Mouse (Mus musculus) midbrain, postnatal 0 days (tissue): ENCODE measurements around the gene Nxph3. TPM values are rescaled to one million over a fixed set of nuclear protein-coding genes. Genes with fewer than 3 reads are reported as not detected.
A peak's percentile ranks its signal among the peaks of the same experiment; 100 is the strongest.

Source experiments
- ATAC-seq: fragments of 200-750 bp; cut with Nextera tagmentation; 2 replicates; pipeline ENCODE4 v1.8.0; 2017; ENCODE audit warnings: moderate number of reproducible peaks, mild to moderate bottlenecking, moderate TSS enrichment, moderate library complexity; ENCODE audit not compliant: low FRiP score
- DNase-seq: peaks from one replicate; pipeline ENCODE4 v3.0.0-alpha.2; 2015; ENCODE audit warnings: low spot score
- H3K27ac ChIP-seq: fragments of 300-500 bp; sonication (generic); 2 replicates; pipeline ENCODE4 v1.5.1; 2014; ENCODE audit warnings: low read depth, mild to moderate bottlenecking, low read length, mixed read lengths
- H3K27me3 ChIP-seq: fragments of 300-500 bp; sonication (generic); 2 replicates; pipeline ENCODE4 v1.6.1; 2014; ENCODE audit warnings: low read length, control low read depth, mixed read lengths; ENCODE audit not compliant: insufficient read depth
- H3K36me3 ChIP-seq: fragments of 300-500 bp; sonication (generic); 2 replicates; pipeline ENCODE4 v1.6.1; 2014; ENCODE audit warnings: low read length, control low read depth, mixed read lengths; ENCODE audit not compliant: insufficient read depth
- H3K4me1 ChIP-seq: fragments of 300-500 bp; sonication (generic); 2 replicates; pipeline ENCODE4 v1.6.1; 2014; ENCODE audit warnings: mild to moderate bottlenecking, control low read depth, antibody characterized with exemption, low read length, mixed read lengths; ENCODE audit not compliant: insufficient read depth
- H3K4me2 ChIP-seq: fragments of 300-500 bp; sonication (generic); 2 replicates; pipeline ENCODE4 v1.6.1; 2014; ENCODE audit warnings: low read depth, mild to moderate bottlenecking, low read length, mixed read lengths; ENCODE audit not compliant: poor library complexity, severe bottlenecking
- H3K4me3 ChIP-seq: fragments of 300-500 bp; sonication (generic); 2 replicates; pipeline ENCODE4 v1.5.1; 2014; ENCODE audit warnings: low read depth, mild to moderate bottlenecking, low read length, moderate library complexity
- H3K9ac ChIP-seq: fragments of 300-500 bp; sonication (generic); replicated peaks from 2 replicates; pipeline ENCODE4 v1.6.1; 2014; ENCODE audit warnings: mild to moderate bottlenecking, low read length, moderate library complexity, mixed read lengths; ENCODE audit not compliant: poor library complexity, severe bottlenecking
- H3K9me3 ChIP-seq: fragments of 300-500 bp; sonication (generic); 2 replicates; pipeline ENCODE4 v1.6.1; 2016; ENCODE audit warnings: low read length, control low read depth
- CTCF ChIP-seq: IDR thresholded peaks from 2 replicates; pipeline ENCODE4 v1.5.1; 2016; ENCODE audit warnings: antibody characterized with exemption, mild to moderate bottlenecking
- WGBS: fragments of 180-500 bp; shearing (Covaris S2); extraction: QIAGEN DNeasy Blood & Tissue Kit; methylation state at CpG from one replicate; pipeline ENCODE4 v1.1.7; 2014; 5-methylcytosine and 5-hydroxymethylcytosine counted together
- polyA plus RNA-seq: library from polyadenylated mRNA; unstranded; fragments of >200 nt; fragmentation: Nextera tagmentation; extraction: Ambion mirVana; gene quantifications from 2 replicates; pipeline ENCODE4 v1.2.1, GENCODE M21; 2015
- total RNA-seq: library from RNA; depleted of rRNA; stranded (reverse); fragments of >200 nt; gene quantifications from 2 replicates; pipeline ENCODE4 v1.2.3, GENCODE M21; 2014

The Nxph3 gene
- total and polyA plus RNA-seq, 2 experiments from 2014 or later = 5.1 to 22.3 TPM

DNA sequence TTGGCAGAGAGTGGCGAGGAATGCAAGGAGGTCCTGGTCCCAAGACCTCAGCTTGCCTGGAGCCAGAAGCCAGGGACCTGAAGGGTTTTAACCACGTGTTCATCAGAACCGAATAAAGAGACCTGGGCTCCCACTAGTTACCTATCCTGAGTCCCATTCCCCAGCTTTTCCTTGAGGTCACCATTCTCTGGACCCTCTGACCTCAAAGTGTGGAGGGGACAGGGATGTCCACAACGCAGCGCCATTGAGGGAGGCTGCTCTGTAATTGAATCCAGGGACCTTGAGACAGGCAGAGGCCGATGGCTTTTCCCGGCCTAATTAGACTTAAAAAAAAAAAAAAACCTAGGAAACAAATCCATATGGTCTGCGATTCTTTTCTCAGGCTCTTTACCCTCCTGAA, 40.9 kb upstream of the Nxph3 start:
- Histone ChIP-seq H3K36me3 (no peaks in the 10 kb centered on the region), H3K9me3 (no peaks in the 10 kb centered on the region), H3K4me2 (no peak overlapping the region), H3K27ac (no peak overlapping the region), H3K27me3 (no peaks in the 10 kb centered on the region), H3K4me3 (no peak overlapping the region), H3K4me1 (no peaks in the 10 kb centered on the region), H3K9ac (no peak overlapping the region)
- 64% methylated on average over 8 of the region's 8 CpGs for WGBS
- TF ChIP-seq CTCF = no peak
- no peak for DNase-seq
- ATAC-seq = no peak

DNA sequence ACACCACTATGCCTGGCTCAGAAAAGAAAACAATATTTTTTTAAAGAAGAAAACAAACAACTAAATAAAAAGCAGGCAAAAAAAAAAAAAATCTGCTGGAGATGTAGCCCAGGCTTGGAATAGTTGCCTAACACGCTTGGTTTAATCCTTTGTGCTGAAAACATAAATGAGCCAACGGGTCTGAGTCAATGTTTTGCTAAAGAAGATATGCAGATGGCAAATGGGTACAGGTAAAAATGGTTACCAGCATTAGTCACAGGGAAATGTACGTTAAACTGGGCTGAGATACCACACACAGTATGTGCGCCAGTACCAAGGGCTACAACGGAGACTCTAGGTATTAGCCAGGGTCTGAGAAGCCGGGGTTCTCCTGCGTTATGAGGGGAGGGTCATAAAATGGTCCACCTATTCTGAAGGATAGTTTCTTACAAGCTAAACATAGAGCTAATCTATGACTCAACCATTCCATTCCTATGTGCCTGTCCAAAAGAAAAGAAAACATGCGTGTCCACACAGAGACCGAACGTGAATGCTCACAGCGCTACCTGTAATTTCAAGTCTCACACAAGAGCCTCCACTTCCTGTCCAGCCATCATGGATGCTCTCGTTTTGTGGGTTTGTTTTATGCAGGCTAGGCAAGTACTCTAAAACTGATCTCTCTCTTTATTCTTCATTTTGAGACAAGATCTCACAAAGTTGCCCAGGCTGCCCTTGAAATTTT, 36.1 kb upstream of the Nxph3 start:
- Histone ChIP-seq H3K4me2 (no peak overlapping the region), H3K4me3 (no peak overlapping the region), H3K36me3 (no peaks in the 10 kb centered on the region), H3K9me3 (no peaks in the 10 kb centered on the region), H3K27ac (no peak overlapping the region), H3K27me3 (no peaks in the 10 kb centered on the region), H3K9ac (no peak overlapping the region), H3K4me1 (no peaks in the 10 kb centered on the region)
- no peak for ATAC-seq
- WGBS = 89% methylated on average over 12 of the region's 12 CpGs
- DNase-seq = no peak
- no peak for TF ChIP-seq CTCF

DNA sequence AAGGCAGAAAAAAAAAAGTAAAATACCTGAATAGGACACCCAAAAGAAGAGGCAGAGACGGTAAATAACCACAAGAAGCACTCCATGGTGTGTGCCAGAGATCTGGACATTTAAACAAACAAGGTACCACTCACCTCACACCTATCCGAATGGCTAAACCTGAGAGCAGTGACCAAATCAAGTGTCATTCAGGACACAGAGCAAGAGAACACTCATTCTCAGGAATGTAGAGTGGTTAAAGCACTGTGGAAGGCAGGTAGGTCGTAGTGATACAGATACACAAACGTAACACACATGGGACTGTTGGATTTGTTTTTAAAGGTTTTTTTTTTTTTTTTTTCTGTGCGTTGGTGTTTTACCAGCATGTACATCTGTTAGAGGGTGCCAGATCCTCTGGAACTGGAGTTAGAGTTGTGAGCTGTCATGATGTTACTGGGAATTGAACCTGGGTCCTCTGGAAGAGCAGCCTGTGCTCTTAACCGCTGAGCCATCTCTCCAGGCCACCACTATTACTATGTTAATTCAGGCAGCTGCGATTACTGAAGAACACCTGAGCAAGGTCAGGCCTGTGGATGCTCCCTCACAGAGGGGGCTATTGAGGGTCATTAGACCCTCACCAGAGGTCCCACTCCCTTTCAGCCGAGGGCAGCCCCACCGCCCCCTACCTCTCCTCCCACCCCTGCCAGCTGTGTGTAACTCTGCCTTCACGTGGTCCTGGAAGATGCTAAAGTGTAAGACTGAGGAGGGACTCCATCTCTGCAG, 31.8 kb upstream of the Nxph3 start:
- Histone ChIP-seq H3K4me2 (no peak overlapping the region), H3K36me3 (no peaks in the 10 kb centered on the region), H3K9ac (no peak overlapping the region), H3K27ac (no peak overlapping the region), H3K27me3 (no peaks in the 10 kb centered on the region), H3K4me1 (no peaks in the 10 kb centered on the region), H3K9me3 (no peaks in the 10 kb centered on the region), H3K4me3 (no peak overlapping the region)
- no peak for TF ChIP-seq CTCF
- DNase-seq = no peak
- ATAC-seq = no peak
- WGBS = 67% methylated on average over 10 of the region's 10 CpGs

DNA sequence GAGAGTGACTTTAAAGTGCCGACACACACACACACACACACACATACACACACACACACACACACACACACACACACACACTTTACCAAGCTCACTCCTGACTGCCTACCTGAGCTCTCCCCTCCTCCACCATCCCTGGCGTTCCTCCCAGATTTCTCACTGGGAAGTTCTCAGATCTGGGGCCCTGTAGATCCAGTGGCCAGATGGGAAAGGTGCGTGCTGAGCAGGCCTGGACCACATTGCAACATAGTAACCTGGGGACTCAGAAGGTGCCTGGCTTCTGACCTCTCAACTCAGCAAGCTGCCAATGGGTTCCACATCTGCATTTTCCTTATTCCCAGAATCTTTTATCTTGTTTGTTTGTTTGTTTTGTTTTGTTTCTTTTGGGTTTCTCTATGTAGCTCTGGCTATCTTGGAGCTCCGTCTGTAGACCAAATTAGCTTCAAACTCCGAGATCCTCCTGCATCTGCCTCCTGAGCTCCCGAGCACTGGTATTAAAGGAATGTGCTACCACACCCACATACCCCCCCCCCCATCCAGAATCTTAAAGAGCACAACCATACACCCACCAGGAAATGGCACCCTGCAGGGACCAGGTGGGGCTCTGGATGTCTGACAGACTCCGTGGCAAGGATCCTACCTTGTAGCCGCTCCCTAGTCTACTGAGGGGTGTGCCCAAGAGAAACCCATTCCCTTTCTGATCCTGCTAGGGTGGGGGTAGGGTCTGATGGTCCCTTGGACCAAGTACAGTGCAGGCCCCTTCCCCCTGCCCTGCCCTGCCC, 30.4 kb upstream of the Nxph3 start:
- Histone ChIP-seq H3K36me3 (no peaks in the 10 kb centered on the region), H3K9me3 (no peaks in the 10 kb centered on the region), H3K4me3 (no peak overlapping the region), H3K27me3 (no peaks in the 10 kb centered on the region), H3K4me1 (0 out of 2 replicates have a peak, but pooled peaks cover 3% of the 10 kb centered on the region), H3K9ac (no peak overlapping the region), H3K27ac (no peak overlapping the region), H3K4me2 (no peak overlapping the region)
- TF ChIP-seq CTCF = no peak
- ATAC-seq = no peak
- no peak for DNase-seq
- 94% methylated on average over 8 of the region's 8 CpGs for WGBS

DNA sequence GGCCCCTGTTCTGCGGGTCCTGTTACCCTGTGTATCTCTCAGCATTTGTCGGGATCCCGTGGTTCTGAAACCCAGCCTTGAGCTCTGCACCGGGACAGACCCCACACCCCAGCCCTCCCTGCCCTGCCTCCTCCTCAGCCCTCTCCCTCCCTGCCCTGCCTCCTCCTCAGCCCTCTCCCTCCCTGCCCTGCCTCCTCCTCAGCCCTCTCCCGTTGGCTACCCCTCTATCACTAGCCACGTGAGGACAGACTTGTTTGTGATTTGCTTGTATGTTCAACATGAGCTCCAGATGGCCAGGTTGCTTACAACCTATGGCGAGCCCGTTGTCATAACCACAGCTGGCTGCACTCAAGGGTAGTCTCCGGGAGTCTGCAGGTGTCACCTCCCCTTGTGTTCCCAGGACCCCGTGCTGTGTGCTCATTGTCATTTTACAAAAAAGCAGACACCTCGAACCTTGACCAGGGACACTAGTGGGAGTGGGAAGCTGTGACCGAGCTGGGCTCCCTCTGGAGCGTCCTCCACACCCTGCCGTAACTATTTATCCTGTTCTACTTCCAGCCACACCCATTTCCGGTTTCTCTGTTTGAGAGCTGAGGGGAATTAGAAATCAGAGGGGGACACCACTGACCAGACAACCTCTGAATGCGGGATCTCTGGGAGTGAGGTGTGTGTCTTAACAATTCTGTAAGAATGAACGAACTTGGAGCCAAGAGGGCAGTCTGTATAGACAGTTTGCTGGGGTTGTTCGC, 26.4 kb upstream of the Nxph3 start:
- WGBS = 39% methylated on average over 18 of the region's 18 CpGs

More for the DNA sequence above, 26.4 kb upstream of the Nxph3 start:
- H3K27ac ChIP-seq = no peak overlapping the region
- H3K36me3 ChIP-seq = no peaks in the 10 kb centered on the region
- ATAC-seq (peak; percentile 34; the same call in 1 of the 2 replicates), DNase-seq (peak; percentile 34)
- H3K9me3 ChIP-seq = no peaks in the 10 kb centered on the region
- H3K4me3 ChIP-seq = no peak overlapping the region
- no peak overlapping the region for H3K4me2 ChIP-seq
- 0 out of 2 replicates have a peak, but pooled peaks cover 3% of the 10 kb centered on the region for H3K27me3 ChIP-seq
- H3K4me1 ChIP-seq = 0 out of 2 replicates have a peak, but pooled peaks cover 3% of the 10 kb centered on the region
- no peak overlapping the region for H3K9ac ChIP-seq
- no peak for TF ChIP-seq CTCF
